Mouse (Mus musculus): ENCODE results near the gene Mogat2. TPM values are rescaled to one million over a fixed set of nuclear protein-coding genes. Genes with fewer than 3 reads are reported as not detected.
A peak's percentile ranks its signal among the peaks of the same experiment; 100 is the strongest.

Gene Mogat2
- polyA plus RNA-seq (2015; fragmentation: Nextera tagmentation; extraction: Ambion mirVana): 362 and 402 TPM in 2 replicates

GRCm38 (mm10) chr7:99238417-99238816 is at the start of gene Mogat2:
Gene Mogat2, minus strand, starts transcription at chr7:99238619.
- H3K36me3 ChIP-seq (ENCODE audit: control insufficient read depth, insufficient read depth): no peaks in the 10 kb centered on the region
- no peaks in the 10 kb centered on the region for H3K9me3 ChIP-seq (ENCODE audit: control insufficient read depth)
- 8% methylated on average over 13 of the region's 13 CpGs for WGBS
- TF ChIP-seq CTCF (IDR thresholded peaks at IDR 0.05; ENCODE audit: low read depth): no peak
- H3K27me3 ChIP-seq (replicated peaks; ENCODE audit: control insufficient read depth, insufficient read depth, low read length): no peaks in the 10 kb centered on the region
- H3K4me1 ChIP-seq (replicated peaks; ENCODE audit: control insufficient read depth, insufficient read depth, low read length): 0 out of 2 replicates have a peak, but pooled peaks cover 12% of the 10 kb centered on the region
- peak within 1 kb of the TSS; percentile 74 for H3K4me2 ChIP-seq (replicated peaks; ENCODE audit: low read depth)
- ATAC-seq: peak; percentile 92
- H3K4me3 ChIP-seq (ENCODE audit: low read depth, low read length): peak within 1 kb of the TSS; percentile 51
- H3K27ac ChIP-seq (ENCODE audit: low read depth, low read length): peak within 1 kb of the TSS; percentile 88
- peak within 1 kb of the TSS; percentile 73 for H3K9ac ChIP-seq (ENCODE audit: low read depth, low read length)

GRCm38 (mm10) chr7:99287287-99287686 is 48.9 kb upstream of the Mogat2 start:
- WGBS: 58% methylated on average over 3 of the region's 3 CpGs
- H3K27me3 ChIP-seq (replicated peaks; ENCODE audit: control insufficient read depth, insufficient read depth, low read length): no peaks in the 10 kb centered on the region
- no peak overlapping the region for H3K27ac ChIP-seq (ENCODE audit: low read depth, low read length)
- H3K4me3 ChIP-seq (ENCODE audit: low read depth, low read length): no peak overlapping the region
- no peaks in the 10 kb centered on the region for H3K4me1 ChIP-seq (replicated peaks; ENCODE audit: control insufficient read depth, insufficient read depth, low read length)
- no peak for ATAC-seq
- no peaks in the 10 kb centered on the region for H3K9me3 ChIP-seq (ENCODE audit: control insufficient read depth)
- TF ChIP-seq CTCF (IDR thresholded peaks at IDR 0.05; ENCODE audit: low read depth): no peak
- no peak overlapping the region for H3K9ac ChIP-seq (ENCODE audit: low read depth, low read length)
- no peaks in the 10 kb centered on the region for H3K36me3 ChIP-seq (ENCODE audit: control insufficient read depth, insufficient read depth)
- no peak overlapping the region for H3K4me2 ChIP-seq (replicated peaks; ENCODE audit: low read depth)

- 73% methylated on average over 8 of the region's 8 CpGs for WGBS
- no peak overlapping the region for H3K4me3 ChIP-seq (ENCODE audit: low read depth, low read length)
- H3K27me3 ChIP-seq (replicated peaks; ENCODE audit: control insufficient read depth, insufficient read depth, low read length): no peaks in the 10 kb centered on the region
- H3K4me1 ChIP-seq (replicated peaks; ENCODE audit: control insufficient read depth, insufficient read depth, low read length): no peaks in the 10 kb centered on the region
- no peak for ATAC-seq
- H3K4me2 ChIP-seq (replicated peaks; ENCODE audit: low read depth): no peak overlapping the region
- no peak for TF ChIP-seq CTCF (IDR thresholded peaks at IDR 0.05; ENCODE audit: low read depth)
- no peaks in the 10 kb centered on the region for H3K36me3 ChIP-seq (ENCODE audit: control insufficient read depth, insufficient read depth)
- H3K27ac ChIP-seq (ENCODE audit: low read depth, low read length): no peak overlapping the region
- no peak overlapping the region for H3K9ac ChIP-seq (ENCODE audit: low read depth, low read length)
- no peaks in the 10 kb centered on the region for H3K9me3 ChIP-seq (ENCODE audit: control insufficient read depth)
Measured at GRCm38 (mm10) chr7:99279586-99279985, 41.2 kb upstream of the Mogat2 start.

GRCm38 (mm10) chr7:99278309-99278708 is 39.9 kb upstream of the Mogat2 start:
- ATAC-seq: no peak
- Histone ChIP-seq H3K27me3 (replicated peaks; ENCODE audit: control insufficient read depth, insufficient read depth, low read length) (no peaks in the 10 kb centered on the region), H3K27ac (ENCODE audit: low read depth, low read length) (no peak overlapping the region), H3K4me3 (ENCODE audit: low read depth, low read length) (no peak overlapping the region), H3K4me1 (replicated peaks; ENCODE audit: control insufficient read depth, insufficient read depth, low read length) (no peaks in the 10 kb centered on the region), H3K4me2 (replicated peaks; ENCODE audit: low read depth) (no peak overlapping the region), H3K9me3 (ENCODE audit: control insufficient read depth) (no peaks in the 10 kb centered on the region), H3K36me3 (ENCODE audit: control insufficient read depth, insufficient read depth) (no peaks in the 10 kb centered on the region), H3K9ac (ENCODE audit: low read depth, low read length) (no peak overlapping the region)
- 85% methylated on average over 8 of the region's 8 CpGs for WGBS
- TF ChIP-seq CTCF (IDR thresholded peaks at IDR 0.05; ENCODE audit: low read depth): no peak

- no peaks in the 10 kb centered on the region for H3K9me3 ChIP-seq (ENCODE audit: control insufficient read depth)
- no peak overlapping the region for H3K9ac ChIP-seq (ENCODE audit: low read depth, low read length)
- H3K4me3 ChIP-seq (ENCODE audit: low read depth, low read length): no peak overlapping the region
- H3K4me2 ChIP-seq (replicated peaks; ENCODE audit: low read depth): no peak overlapping the region
- no peaks in the 10 kb centered on the region for H3K36me3 ChIP-seq (ENCODE audit: control insufficient read depth, insufficient read depth)
- no peak overlapping the region for H3K27ac ChIP-seq (ENCODE audit: low read depth, low read length)
- H3K4me1 ChIP-seq (replicated peaks; ENCODE audit: control insufficient read depth, insufficient read depth, low read length): no peaks in the 10 kb centered on the region
- 43% methylated on average over 1 of the region's 1 CpGs for WGBS
- no peak for TF ChIP-seq CTCF (IDR thresholded peaks at IDR 0.05; ENCODE audit: low read depth)
- H3K27me3 ChIP-seq (replicated peaks; ENCODE audit: control insufficient read depth, insufficient read depth, low read length): peaks cover 7% of the 10 kb centered on the region; the same call in 1 of the 2 replicates
- no peak for ATAC-seq
Measured at GRCm38 (mm10) chr7:99276679-99277078, 38.3 kb upstream of the Mogat2 start.

GRCm38 (mm10) chr7:99275131-99275530 is 36.7 kb upstream of the Mogat2 start:
- peaks cover 10% of the 10 kb centered on the region; the same call in 1 of the 2 replicates for H3K27me3 ChIP-seq (replicated peaks; ENCODE audit: control insufficient read depth, insufficient read depth, low read length)
- no peak overlapping the region for H3K4me2 ChIP-seq (replicated peaks; ENCODE audit: low read depth)
- H3K4me1 ChIP-seq (replicated peaks; ENCODE audit: control insufficient read depth, insufficient read depth, low read length): no peaks in the 10 kb centered on the region
- H3K9ac ChIP-seq (ENCODE audit: low read depth, low read length): no peak overlapping the region
- TF ChIP-seq CTCF (IDR thresholded peaks at IDR 0.05; ENCODE audit: low read depth): no peak
- no peak for ATAC-seq
- no peak overlapping the region for H3K4me3 ChIP-seq (ENCODE audit: low read depth, low read length)
- H3K36me3 ChIP-seq (ENCODE audit: control insufficient read depth, insufficient read depth): no peaks in the 10 kb centered on the region
- WGBS: 71% methylated on average over 6 of the region's 6 CpGs
- no peaks in the 10 kb centered on the region for H3K9me3 ChIP-seq (ENCODE audit: control insufficient read depth)
- H3K27ac ChIP-seq (ENCODE audit: low read depth, low read length): no peak overlapping the region

- no peak overlapping the region for H3K4me3 ChIP-seq (ENCODE audit: low read depth, low read length)
- peaks cover 45% of the 10 kb centered on the region for H3K27me3 ChIP-seq (replicated peaks; ENCODE audit: control insufficient read depth, insufficient read depth, low read length)
- H3K4me1 ChIP-seq (replicated peaks; ENCODE audit: control insufficient read depth, insufficient read depth, low read length): no peaks in the 10 kb centered on the region; the same call in 1 of the 2 replicates
- H3K36me3 ChIP-seq (ENCODE audit: control insufficient read depth, insufficient read depth): no peaks in the 10 kb centered on the region
- no peak overlapping the region for H3K9ac ChIP-seq (ENCODE audit: low read depth, low read length)
- no peak overlapping the region for H3K4me2 ChIP-seq (replicated peaks; ENCODE audit: low read depth)
- 47% methylated on average over 9 of the region's 9 CpGs for WGBS
- no peak overlapping the region for H3K27ac ChIP-seq (ENCODE audit: low read depth, low read length)
- ATAC-seq: no peak
- TF ChIP-seq CTCF (IDR thresholded peaks at IDR 0.05; ENCODE audit: low read depth): no peak
- H3K9me3 ChIP-seq (ENCODE audit: control insufficient read depth): no peaks in the 10 kb centered on the region
Measured at GRCm38 (mm10) chr7:99271630-99272029, 33.2 kb upstream of the Mogat2 start.
